Mouse (Mus musculus) brain, embryonic 18.5 days (tissue): ENCODE data around the gene Zfp281.
A peak's percentile ranks its signal among the peaks of the same experiment; 100 is the strongest.

Source experiments
- DNase-seq: peaks from one replicate; pipeline ENCODE4 v3.0.0-alpha.2; 2012; ENCODE audit warnings: low read depth, low spot score

Gene Zfp281

GRCm38 (mm10) chr1:136624146-136625018 lies at the start of gene Zfp281:
Gene Zfp281, plus strand, starts transcription at chr1:136624901.
- DNase-seq: peak; percentile 94

GRCm38 (mm10) chr1:136577890-136578663 lies 46.6 kb upstream of the Zfp281 start:
- DNase-seq: no peak

GRCm38 (mm10) chr1:136579360-136579759 lies 45.3 kb upstream of the Zfp281 start:
- DNase-seq: no peak

- no peak for DNase-seq
Measured at GRCm38 (mm10) chr1:136580266-136580665, 44.4 kb upstream of the Zfp281 start.

- no peak for DNase-seq
Measured at GRCm38 (mm10) chr1:136581841-136582240, 42.9 kb upstream of the Zfp281 start.

GRCm38 (mm10) chr1:136587761-136588405 lies 36.8 kb upstream of the Zfp281 start:
- DNase-seq: no peak

GRCm38 (mm10) chr1:136588908-136589307 lies 35.8 kb upstream of the Zfp281 start:
- DNase-seq: no peak

GRCm38 (mm10) chr1:136592741-136593140 lies 32.0 kb upstream of the Zfp281 start:
- DNase-seq: no peak

GRCm38 (mm10) chr1:136594235-136594850 lies 30.4 kb upstream of the Zfp281 start:
- DNase-seq: no peak

- DNase-seq: no peak
Measured at GRCm38 (mm10) chr1:136596821-136597220, 27.9 kb upstream of the Zfp281 start.

GRCm38 (mm10) chr1:136598286-136598685 lies 26.4 kb upstream of the Zfp281 start:
- no peak for DNase-seq

- no peak for DNase-seq
Measured at GRCm38 (mm10) chr1:136600067-136600466, 24.6 kb upstream of the Zfp281 start.

GRCm38 (mm10) chr1:136600647-136601345 lies 23.9 kb upstream of the Zfp281 start:
- no peak for DNase-seq

GRCm38 (mm10) chr1:136601346-136601888 lies 23.3 kb upstream of the Zfp281 start:
- DNase-seq: no peak

- DNase-seq: no peak
Measured at GRCm38 (mm10) chr1:136602303-136602702, 22.4 kb upstream of the Zfp281 start.

- no peak for DNase-seq
Measured at GRCm38 (mm10) chr1:136604190-136604589, 20.5 kb upstream of the Zfp281 start.

GRCm38 (mm10) chr1:136605790-136606189 lies 18.9 kb upstream of the Zfp281 start:
- no peak for DNase-seq

GRCm38 (mm10) chr1:136606278-136606677 lies 18.4 kb upstream of the Zfp281 start:
- no peak for DNase-seq

GRCm38 (mm10) chr1:136608339-136609261 lies 16.1 kb upstream of the Zfp281 start:
- DNase-seq: no peak

- DNase-seq: no peak
Measured at GRCm38 (mm10) chr1:136611803-136612202, 12.9 kb upstream of the Zfp281 start.
